Mouse (Mus musculus): ENCODE results near the gene Sgpp2. TPM values are rescaled to one million over a fixed set of nuclear protein-coding genes. Genes with fewer than 3 reads are reported as not detected.

Sgpp2 gene
- total RNA-seq, 1 experiment = 0.22 TPM

GRCm38 (mm10) chr1:78337726-78338125, 27.6 kb downstream of the Sgpp2 start:
- DNase-seq (ENCODE audit: low read depth, low spot score) = no peak
- in situ Hi-C loops (cut with MboI; ENCODE audit: low sequenced_read_pairs in 2 of 2, unreplicated experiment in 2 of 2) = no loop called here
- Histone ChIP-seq H3K9me3 (ENCODE audit: control insufficient read depth, insufficient read depth, low read depth, low read length) (no peaks in the 10 kb centered on the region), H3K4me3 (ENCODE audit: insufficient read depth in 1 of 2, low read depth in 1 of 2, low read length in 2 of 2, poor library complexity in 1 of 2, severe bottlenecking in 1 of 2) (no peak overlapping the region), H3K27ac (ENCODE audit: insufficient read depth, low read depth, low read length, poor library complexity, severe bottlenecking) (no peak overlapping the region), H3K9ac (ENCODE audit: insufficient read depth, low read depth, low read length, poor library complexity, severe bottlenecking) (no peak overlapping the region), H3K4me1 (ENCODE audit: control insufficient read depth in 2 of 2, insufficient read depth in 2 of 2, low read length in 2 of 2, poor library complexity in 1 of 2) (no peaks in the 10 kb centered on the region), H3K36me3 (ENCODE audit: control insufficient read depth, insufficient read depth, low read length, poor library complexity, severe bottlenecking) (no peaks in the 10 kb centered on the region)
- TF ChIP-seq MAFK (IDR thresholded peaks at IDR 0.05; ENCODE audit: insufficient read depth, low read depth, low read length) (no peak), HCFC1 (IDR thresholded peaks at IDR 0.05; ENCODE audit: borderline replicate concordance, insufficient read depth, low read length) (no peak), ZNF384 (IDR thresholded peaks at IDR 0.05; ENCODE audit: low read depth, low read length) (no peak), ZC3H11A (IDR thresholded peaks at IDR 0.05; ENCODE audit: borderline replicate concordance, low read depth, low read length) (no peak), CHD2 (IDR thresholded peaks at IDR 0.05; ENCODE audit: low read depth, low read length) (no peak)

- H3K27ac ChIP-seq (ENCODE audit: insufficient read depth, low read depth, low read length, poor library complexity, severe bottlenecking) = no peak overlapping the region
- in situ Hi-C loops (cut with MboI; ENCODE audit: low sequenced_read_pairs in 2 of 2, unreplicated experiment in 2 of 2) = no loop called here
- H3K4me3 ChIP-seq (ENCODE audit: insufficient read depth in 1 of 2, low read depth in 1 of 2, low read length in 2 of 2, poor library complexity in 1 of 2, severe bottlenecking in 1 of 2) = no peak overlapping the region
- no peak for DNase-seq (ENCODE audit: low read depth, low spot score)
- no peaks in the 10 kb centered on the region for H3K4me1 ChIP-seq (ENCODE audit: control insufficient read depth in 2 of 2, insufficient read depth in 2 of 2, low read length in 2 of 2, poor library complexity in 1 of 2)
- no peaks in the 10 kb centered on the region for H3K36me3 ChIP-seq (ENCODE audit: control insufficient read depth, insufficient read depth, low read length, poor library complexity, severe bottlenecking)
- H3K9ac ChIP-seq (ENCODE audit: insufficient read depth, low read depth, low read length, poor library complexity, severe bottlenecking) = no peak overlapping the region
- TF ChIP-seq ZC3H11A (IDR thresholded peaks at IDR 0.05; ENCODE audit: borderline replicate concordance, low read depth, low read length) (no peak), ZNF384 (IDR thresholded peaks at IDR 0.05; ENCODE audit: low read depth, low read length) (no peak)
- no peaks in the 10 kb centered on the region for H3K9me3 ChIP-seq (ENCODE audit: control insufficient read depth, insufficient read depth, low read depth, low read length)
Measured at GRCm38 (mm10) chr1:78338212-78338611, 28.1 kb downstream of the Sgpp2 start.

- DNase-seq (ENCODE audit: low read depth, low spot score) = no peak
- Histone ChIP-seq H3K4me3 (ENCODE audit: insufficient read depth in 1 of 2, low read depth in 1 of 2, low read length in 2 of 2, poor library complexity in 1 of 2, severe bottlenecking in 1 of 2) (no peak overlapping the region), H3K36me3 (ENCODE audit: control insufficient read depth, insufficient read depth, low read length, poor library complexity, severe bottlenecking) (no peaks in the 10 kb centered on the region), H3K9me3 (ENCODE audit: control insufficient read depth, insufficient read depth, low read depth, low read length) (no peaks in the 10 kb centered on the region), H3K27ac (ENCODE audit: insufficient read depth, low read depth, low read length, poor library complexity, severe bottlenecking) (no peak overlapping the region), H3K9ac (ENCODE audit: insufficient read depth, low read depth, low read length, poor library complexity, severe bottlenecking) (no peak overlapping the region), H3K4me1 (ENCODE audit: control insufficient read depth in 2 of 2, insufficient read depth in 2 of 2, low read length in 2 of 2, poor library complexity in 1 of 2) (no peaks in the 10 kb centered on the region)
- TF ChIP-seq ZNF384 (IDR thresholded peaks at IDR 0.05; ENCODE audit: low read depth, low read length) (no peak), ZC3H11A (IDR thresholded peaks at IDR 0.05; ENCODE audit: borderline replicate concordance, low read depth, low read length) (no peak), MAFK (IDR thresholded peaks at IDR 0.05; ENCODE audit: insufficient read depth, low read depth, low read length) (no peak), CHD2 (IDR thresholded peaks at IDR 0.05; ENCODE audit: low read depth, low read length) (no peak)
- in situ Hi-C loops (cut with MboI; ENCODE audit: low sequenced_read_pairs in 2 of 2, unreplicated experiment in 2 of 2) = no loop called here
Measured at GRCm38 (mm10) chr1:78339941-78340340, 29.8 kb downstream of the Sgpp2 start.

GRCm38 (mm10) chr1:78340584-78340983, 30.4 kb downstream of the Sgpp2 start:
- TF ChIP-seq MAFK (IDR thresholded peaks at IDR 0.05; ENCODE audit: insufficient read depth, low read depth, low read length) (no peak), ZC3H11A (IDR thresholded peaks at IDR 0.05; ENCODE audit: borderline replicate concordance, low read depth, low read length) (no peak), CHD2 (IDR thresholded peaks at IDR 0.05; ENCODE audit: low read depth, low read length) (no peak), HCFC1 (IDR thresholded peaks at IDR 0.05; ENCODE audit: borderline replicate concordance, insufficient read depth, low read length) (no peak), ZNF384 (IDR thresholded peaks at IDR 0.05; ENCODE audit: low read depth, low read length) (no peak)
- H3K27ac ChIP-seq (ENCODE audit: insufficient read depth, low read depth, low read length, poor library complexity, severe bottlenecking) = no peak overlapping the region
- no peaks in the 10 kb centered on the region for H3K36me3 ChIP-seq (ENCODE audit: control insufficient read depth, insufficient read depth, low read length, poor library complexity, severe bottlenecking)
- H3K9me3 ChIP-seq (ENCODE audit: control insufficient read depth, insufficient read depth, low read depth, low read length) = no peaks in the 10 kb centered on the region
- in situ Hi-C loops (cut with MboI; ENCODE audit: low sequenced_read_pairs in 2 of 2, unreplicated experiment in 2 of 2) = no loop called here
- no peak overlapping the region for H3K9ac ChIP-seq (ENCODE audit: insufficient read depth, low read depth, low read length, poor library complexity, severe bottlenecking)
- DNase-seq (ENCODE audit: low read depth, low spot score) = no peak
- no peak overlapping the region for H3K4me3 ChIP-seq (ENCODE audit: insufficient read depth in 1 of 2, low read depth in 1 of 2, low read length in 2 of 2, poor library complexity in 1 of 2, severe bottlenecking in 1 of 2)
- no peaks in the 10 kb centered on the region for H3K4me1 ChIP-seq (ENCODE audit: control insufficient read depth in 2 of 2, insufficient read depth in 2 of 2, low read length in 2 of 2, poor library complexity in 1 of 2)

- Histone ChIP-seq H3K27ac (ENCODE audit: insufficient read depth, low read depth, low read length, poor library complexity, severe bottlenecking) (no peak overlapping the region), H3K4me1 (ENCODE audit: control insufficient read depth in 2 of 2, insufficient read depth in 2 of 2, low read length in 2 of 2, poor library complexity in 1 of 2) (no peaks in the 10 kb centered on the region), H3K36me3 (ENCODE audit: control insufficient read depth, insufficient read depth, low read length, poor library complexity, severe bottlenecking) (no peaks in the 10 kb centered on the region), H3K4me3 (ENCODE audit: insufficient read depth in 1 of 2, low read depth in 1 of 2, low read length in 2 of 2, poor library complexity in 1 of 2, severe bottlenecking in 1 of 2) (no peak overlapping the region), H3K9me3 (ENCODE audit: control insufficient read depth, insufficient read depth, low read depth, low read length) (no peaks in the 10 kb centered on the region), H3K9ac (ENCODE audit: insufficient read depth, low read depth, low read length, poor library complexity, severe bottlenecking) (no peak overlapping the region)
- no peak for DNase-seq (ENCODE audit: low read depth, low spot score)
- TF ChIP-seq ZC3H11A (IDR thresholded peaks at IDR 0.05; ENCODE audit: borderline replicate concordance, low read depth, low read length) = no peak
- TF ChIP-seq MAFK (IDR thresholded peaks at IDR 0.05; ENCODE audit: insufficient read depth, low read depth, low read length) = no peak
- TF ChIP-seq HCFC1 (IDR thresholded peaks at IDR 0.05; ENCODE audit: borderline replicate concordance, insufficient read depth, low read length) = no peak
- TF ChIP-seq CHD2 (IDR thresholded peaks at IDR 0.05; ENCODE audit: low read depth, low read length) = no peak
- no peak for TF ChIP-seq ZNF384 (IDR thresholded peaks at IDR 0.05; ENCODE audit: low read depth, low read length)
- in situ Hi-C loops (cut with MboI; ENCODE audit: low sequenced_read_pairs in 2 of 2, unreplicated experiment in 2 of 2) = no loop called here
Measured at GRCm38 (mm10) chr1:78347317-78347806, 37.2 kb downstream of the Sgpp2 start.

Data from ES-E14 (cell line).